Mouse (Mus musculus) kidney, embryonic 14.5 days (tissue): Measurements from ENCODE around the gene Surf1. TPM values are rescaled to one million over a fixed set of nuclear protein-coding genes. Genes with fewer than 3 reads are reported as not detected.
A peak's percentile ranks its signal among the peaks of the same experiment; 100 is the strongest.

Experiments used
- ATAC-seq: fragments of 200-750 bp; cut with Nextera tagmentation; 2 replicates; pipeline ENCODE4 v1.8.0; 2017; ENCODE audit warnings: moderate number of reproducible peaks, mild to moderate bottlenecking, moderate TSS enrichment, moderate library complexity; ENCODE audit not compliant: low FRiP score, low TSS enrichment
- H3K27ac ChIP-seq: fragments of 300-500 bp; sonication (generic); 2 replicates; pipeline ENCODE4 v1.5.1; 2014; ENCODE audit warnings: low read depth, mild to moderate bottlenecking, low read length, moderate library complexity, mixed read lengths
- H3K27me3 ChIP-seq: fragments of 300-500 bp; sonication (generic); 2 replicates; pipeline ENCODE4 v1.6.1; 2014; ENCODE audit warnings: mild to moderate bottlenecking, low read length; ENCODE audit not compliant: control insufficient read depth, insufficient read depth
- H3K36me3 ChIP-seq: fragments of 300-500 bp; sonication (generic); 2 replicates; pipeline ENCODE4 v1.6.1; 2014; ENCODE audit warnings: low read length, mixed read lengths; ENCODE audit not compliant: control insufficient read depth, insufficient read depth
- H3K4me1 ChIP-seq: fragments of 300-500 bp; sonication (generic); 2 replicates; pipeline ENCODE4 v1.6.1; 2014; ENCODE audit warnings: low read length, mixed read lengths; ENCODE audit not compliant: control insufficient read depth, insufficient read depth
- H3K4me2 ChIP-seq: fragments of 300-500 bp; sonication (generic); replicated peaks from 2 replicates; pipeline ENCODE4 v1.6.1; 2014; ENCODE audit warnings: low read depth, mild to moderate bottlenecking, low read length
- H3K4me3 ChIP-seq: fragments of 300-500 bp; sonication (generic); 2 replicates; pipeline ENCODE4 v1.5.1; 2014; ENCODE audit warnings: mild to moderate bottlenecking, low read length
- H3K9ac ChIP-seq: fragments of 300-500 bp; sonication (generic); 2 replicates; pipeline ENCODE4 v1.6.1; 2014; ENCODE audit warnings: low read depth, mild to moderate bottlenecking, low read length, moderate library complexity
- H3K9me3 ChIP-seq: fragments of 300-500 bp; sonication (generic); 2 replicates; pipeline ENCODE4 v1.6.1; 2016; ENCODE audit warnings: low read length; ENCODE audit not compliant: control insufficient read depth
- WGBS: fragments of 180-500 bp; shearing (Covaris S2); extraction: QIAGEN DNeasy Blood & Tissue Kit; methylation state at CpG from one replicate; pipeline ENCODE4 v1.1.7; 2014; 5-methylcytosine and 5-hydroxymethylcytosine counted together
- polyA plus RNA-seq: library from polyadenylated mRNA; unstranded; fragments of >200 nt; fragmentation: Nextera tagmentation; extraction: Ambion mirVana; gene quantifications from 2 replicates; pipeline ENCODE4 v1.2.1, GENCODE M21; 2014

Surf1 gene
- polyA plus RNA-seq, 1 experiment from 2014 or later = 48.1 TPM

GRCm38 (mm10) chr2:26952193-26952592, 35.9 kb upstream of the Surf1 start:
- no peaks in the 10 kb centered on the region for H3K4me1 ChIP-seq
- ATAC-seq = no peak
- no peak overlapping the region for H3K4me3 ChIP-seq
- no peak overlapping the region for H3K4me2 ChIP-seq
- H3K27me3 ChIP-seq = no peaks in the 10 kb centered on the region
- H3K27ac ChIP-seq = no peak overlapping the region
- WGBS = 93% methylated on average over 4 of the region's 4 CpGs
- H3K36me3 ChIP-seq = peaks cover 69% of the 10 kb centered on the region
- no peaks in the 10 kb centered on the region for H3K9me3 ChIP-seq
- H3K9ac ChIP-seq = no peak overlapping the region

GRCm38 (mm10) chr2:26951346-26951905, 35.1 kb upstream of the Surf1 start:
- ATAC-seq = no peak
- Histone ChIP-seq H3K4me2 (no peak overlapping the region), H3K27ac (no peak overlapping the region), H3K27me3 (no peaks in the 10 kb centered on the region), H3K9me3 (no peaks in the 10 kb centered on the region), H3K36me3 (peaks cover 63% of the 10 kb centered on the region), H3K4me1 (no peaks in the 10 kb centered on the region), H3K4me3 (no peak overlapping the region), H3K9ac (no peak overlapping the region)
- 86% methylated on average over 8 of the region's 8 CpGs for WGBS

DNA sequence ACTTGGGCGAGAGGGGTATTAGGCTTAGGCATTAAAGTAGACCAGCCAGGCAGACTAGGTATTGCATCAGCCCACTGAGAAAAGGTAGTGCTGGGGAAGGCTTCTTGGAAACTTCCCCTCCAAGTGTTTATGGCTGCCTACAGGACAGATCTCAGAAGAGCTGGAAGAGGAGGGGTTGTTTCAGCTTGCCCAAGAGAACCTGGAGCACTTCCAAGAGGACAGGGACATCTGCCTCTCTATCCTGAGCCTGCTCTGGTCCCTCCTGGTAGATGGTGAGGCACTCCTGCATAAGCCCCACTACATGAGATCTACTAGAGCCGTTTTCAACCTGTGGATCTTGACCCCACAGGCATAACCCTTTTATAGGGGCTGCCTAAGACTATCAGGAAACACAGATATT, 34.1 kb upstream of the Surf1 start:
- 93% methylated on average over 2 of the region's 2 CpGs for WGBS
- no peaks in the 10 kb centered on the region for H3K9me3 ChIP-seq
- no peak overlapping the region for H3K4me2 ChIP-seq
- no peak for ATAC-seq
- H3K27me3 ChIP-seq = no peaks in the 10 kb centered on the region
- H3K4me3 ChIP-seq = no peak overlapping the region
- H3K9ac ChIP-seq = no peak overlapping the region
- H3K27ac ChIP-seq = no peak overlapping the region
- peaks cover 53% of the 10 kb centered on the region for H3K36me3 ChIP-seq
- H3K4me1 ChIP-seq = no peaks in the 10 kb centered on the region

- no peak for ATAC-seq
- 85% methylated on average over 3 of the region's 3 CpGs for WGBS
Observed at GRCm38 (mm10) chr2:26943253-26943652, 26.9 kb upstream of the Surf1 start.

DNA sequence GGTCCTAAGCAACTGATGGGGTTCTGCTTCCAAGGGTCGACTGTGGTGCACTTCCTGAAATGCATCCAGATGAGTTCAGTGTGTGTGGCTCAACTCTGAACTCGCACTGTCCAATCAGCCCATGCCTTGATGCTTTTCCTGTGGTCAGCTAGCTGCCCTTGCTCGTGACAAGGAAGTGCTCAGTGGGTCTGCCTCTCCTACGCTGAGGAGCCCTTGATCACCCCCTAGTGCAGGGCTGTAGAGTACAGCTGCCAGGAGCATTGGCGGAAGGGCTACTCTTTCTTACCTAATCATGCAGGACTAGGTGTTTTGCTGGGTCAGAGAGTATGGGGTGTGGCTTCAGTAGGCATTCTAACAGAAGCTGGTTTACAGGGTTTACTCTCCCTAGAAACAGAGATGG, 25.2 kb upstream of the Surf1 start:
- 37% methylated on average over 5 of the region's 5 CpGs for WGBS
- no peak overlapping the region for H3K4me2 ChIP-seq
- no peak overlapping the region for H3K27ac ChIP-seq
- H3K27me3 ChIP-seq = no peaks in the 10 kb centered on the region
- no peak overlapping the region for H3K9ac ChIP-seq
- no peak overlapping the region for H3K4me3 ChIP-seq
- H3K4me1 ChIP-seq = no peaks in the 10 kb centered on the region
- H3K9me3 ChIP-seq = no peaks in the 10 kb centered on the region
- ATAC-seq = no peak
- H3K36me3 ChIP-seq = no peaks in the 10 kb centered on the region

More at GRCm38 (mm10) chr2:26943253-26943652, 26.9 kb upstream of the Surf1 start:
- no peaks in the 10 kb centered on the region for H3K9me3 ChIP-seq
- no peak overlapping the region for H3K27ac ChIP-seq
- H3K4me2 ChIP-seq = no peak overlapping the region
- no peak overlapping the region for H3K9ac ChIP-seq
- 0 out of 2 replicates have a peak, but pooled peaks cover 3% of the 10 kb centered on the region for H3K36me3 ChIP-seq
- no peaks in the 10 kb centered on the region for H3K27me3 ChIP-seq
- no peak overlapping the region for H3K4me3 ChIP-seq
- H3K4me1 ChIP-seq = no peaks in the 10 kb centered on the region

DNA sequence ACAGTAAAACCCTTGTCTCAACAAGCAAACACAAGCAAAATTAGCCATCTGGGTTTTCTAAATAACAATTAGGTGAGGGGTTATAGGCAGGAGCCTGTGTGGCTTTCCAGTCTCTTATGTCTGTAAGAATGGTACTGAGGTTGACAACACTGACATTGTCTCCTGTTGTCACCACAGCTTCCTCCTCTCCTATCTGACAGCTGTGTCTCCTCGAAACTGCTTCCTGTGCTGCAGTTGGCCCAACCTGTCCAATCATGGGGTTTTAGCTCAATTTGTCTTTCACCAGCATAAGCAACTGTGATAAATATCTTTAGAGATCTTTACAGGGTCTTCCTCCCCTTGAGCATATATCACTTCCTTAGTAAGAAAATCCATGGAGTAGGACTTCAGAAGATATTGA, 20.1 kb upstream of the Surf1 start:
- no peak overlapping the region for H3K9ac ChIP-seq
- H3K4me3 ChIP-seq = no peak overlapping the region
- no peaks in the 10 kb centered on the region for H3K27me3 ChIP-seq
- peaks cover 6% of the 10 kb centered on the region; the same call in 1 of the 2 replicates for H3K4me1 ChIP-seq
- no peak for ATAC-seq
- 71% methylated on average over 1 of the region's 1 CpGs for WGBS
- 0 out of 2 replicates have a peak, but pooled peaks cover 1% of the 10 kb centered on the region for H3K36me3 ChIP-seq
- no peak overlapping the region for H3K4me2 ChIP-seq
- no peak overlapping the region for H3K27ac ChIP-seq
- no peaks in the 10 kb centered on the region for H3K9me3 ChIP-seq

GRCm38 (mm10) chr2:26935286-26935685, 19.0 kb upstream of the Surf1 start:
- Histone ChIP-seq H3K4me2 (no peak overlapping the region), H3K36me3 (peaks cover 12% of the 10 kb centered on the region), H3K27me3 (no peaks in the 10 kb centered on the region), H3K27ac (no peak overlapping the region), H3K4me3 (no peak overlapping the region), H3K9ac (no peak overlapping the region), H3K9me3 (no peaks in the 10 kb centered on the region), H3K4me1 (peaks cover 16% of the 10 kb centered on the region; the same call in 1 of the 2 replicates)
- no peak for ATAC-seq
- 95% methylated on average over 2 of the region's 2 CpGs for whole genome bisulfite sequencing

- peak within 1 kb of the TSS; percentile 93 for H3K27ac ChIP-seq
- H3K4me2 ChIP-seq = peak within 1 kb of the TSS; percentile 70
- H3K4me3 ChIP-seq = peak within 1 kb of the TSS; percentile 99
- peak; percentile 96 for ATAC-seq
- peak within 1 kb of the TSS; percentile 99 for H3K9ac ChIP-seq
- H3K9me3 ChIP-seq = no peaks in the 10 kb centered on the region
- H3K27me3 ChIP-seq = no peaks in the 10 kb centered on the region
- peaks cover 23% of the 10 kb centered on the region for H3K36me3 ChIP-seq
- under 1% methylated on average over 60 of the region's 70 CpGs for WGBS
- peaks cover 17% of the 10 kb centered on the region; the same call in 1 of the 2 replicates for H3K4me1 ChIP-seq
Observed at GRCm38 (mm10) chr2:26933304-26934055, 17.1 kb upstream of the Surf1 start, which contains the start of the genes Surf4 and Stkld1. Surf4 (minus strand) TSS chr2:26933928. Stkld1 (plus strand) TSS chr2:26934047.
